Mouse (Mus musculus): ENCODE results near the gene Immp2l.

DNA sequence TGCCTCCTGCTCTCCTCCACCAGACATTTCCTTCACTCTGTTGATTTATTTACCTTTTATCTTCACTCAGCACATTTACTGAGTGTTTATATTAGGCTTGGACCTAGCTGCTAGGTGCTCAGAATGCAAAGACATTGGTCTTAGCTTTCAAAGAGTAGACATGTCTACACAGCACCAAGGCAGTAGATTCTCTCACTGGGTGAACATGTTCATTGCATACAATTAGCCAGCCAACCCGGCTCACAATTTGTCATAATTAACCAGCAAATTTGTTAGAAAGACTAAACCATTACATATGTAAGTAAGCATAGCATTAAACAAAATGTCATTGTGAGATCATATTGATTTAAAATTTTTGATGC is 542.5 kb downstream of the Immp2l start:
- TF ChIP-seq CTCF (conservative IDR thresholded peaks at IDR 0.05; ENCODE audit: insufficient read depth, insufficient read length, low read depth, low read length): no peak
- TF ChIP-seq POLR2A (IDR thresholded peaks at IDR 0.05; ENCODE audit: low read depth, low read length): no peak

All from kidney, adult 2 months (tissue).